Mouse (Mus musculus) megakaryocyte, adult 5-6 weeks (primary cell): ENCODE results near the gene Fxyd4. TPM values are rescaled to one million over a fixed set of nuclear protein-coding genes. Genes with fewer than 3 reads are reported as not detected.
A peak's percentile ranks its signal among the peaks of the same experiment; 100 is the strongest.

ENCODE experiments used
- ATAC-seq: 2 replicates; pipeline ENCODE4 v1.8.0; 2016; ENCODE audit warnings: mild to moderate bottlenecking, inconsistent platforms; ENCODE audit not compliant: poor library complexity, severe bottlenecking
- total RNA-seq, 2 experiments: library from RNA; stranded (forward) in 1 of 2; stranded (reverse) in 1 of 2; fragments of 153-499, 151-499 nt in 1 of 2; fragments of 221-1000, 200-1000 nt in 1 of 2; gene quantifications; 2 replicates each; pipeline versions ENCODE4 v1.2.3 to v1.2.4; 2015 to 2017

Gene Fxyd4
- total RNA-seq, 2 experiments from 2014 or later = not detected

DNA sequence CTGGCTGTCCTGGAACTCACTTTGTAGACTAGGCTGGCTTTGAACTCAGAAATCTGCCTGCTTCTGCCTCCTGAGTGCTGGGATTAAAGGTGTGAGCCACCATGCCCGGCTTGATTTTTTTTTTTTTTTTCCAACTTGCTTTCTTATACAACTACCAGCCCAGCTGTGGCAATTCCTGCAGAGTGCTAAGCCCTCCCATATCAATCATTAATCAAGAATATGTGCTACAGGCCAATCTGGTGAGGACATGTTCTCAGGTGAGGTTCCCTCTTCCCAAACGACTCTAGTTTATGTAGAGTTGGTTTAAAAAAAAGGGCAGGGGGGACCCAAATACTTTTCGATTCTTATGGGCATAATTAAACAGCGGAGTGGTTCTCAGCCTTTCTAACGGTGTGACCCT is 39.7 kb downstream of the Fxyd4 start:
- ATAC-seq = no peak

DNA sequence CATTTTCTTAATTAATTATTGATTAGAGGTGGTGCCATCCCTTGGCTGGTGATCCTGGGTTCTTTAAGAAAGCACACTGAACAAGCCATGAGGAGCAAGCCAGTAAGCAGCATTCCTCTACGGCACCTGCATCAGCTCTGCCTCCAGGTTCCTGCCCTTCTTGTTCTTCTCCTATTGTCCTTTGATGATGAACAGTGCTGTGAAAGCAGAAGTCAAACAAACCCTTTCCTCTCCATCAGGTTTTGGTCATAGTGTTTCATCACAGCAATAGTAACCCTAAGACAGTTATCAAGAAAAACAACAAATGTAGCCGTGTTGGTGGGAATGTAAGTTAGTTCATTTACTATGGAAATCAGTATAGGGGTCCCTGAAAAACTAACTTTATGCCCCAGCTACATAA is 44.1 kb downstream of the Fxyd4 start:
- peak; percentile 62 for ATAC-seq

DNA sequence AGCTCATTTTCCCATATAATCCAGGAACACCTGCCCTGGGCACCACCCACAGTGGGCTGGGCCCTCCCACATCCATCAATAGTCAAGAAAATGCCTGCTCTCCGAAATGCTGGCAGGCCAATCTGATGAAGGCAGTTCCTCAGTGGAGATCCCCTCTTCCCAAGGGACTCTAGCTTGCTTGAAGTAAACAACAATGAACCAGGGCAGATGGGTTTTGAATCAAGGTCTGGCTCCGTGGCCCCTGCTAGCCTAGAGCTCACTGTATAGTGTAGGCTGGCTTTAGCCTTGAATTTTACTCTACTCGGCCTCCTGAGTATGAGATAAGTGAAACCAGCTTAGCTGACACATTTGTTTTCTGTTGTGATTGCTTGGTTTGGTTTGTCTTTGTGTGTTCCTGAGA is 45.1 kb downstream of the Fxyd4 start:
- no peak for ATAC-seq

DNA sequence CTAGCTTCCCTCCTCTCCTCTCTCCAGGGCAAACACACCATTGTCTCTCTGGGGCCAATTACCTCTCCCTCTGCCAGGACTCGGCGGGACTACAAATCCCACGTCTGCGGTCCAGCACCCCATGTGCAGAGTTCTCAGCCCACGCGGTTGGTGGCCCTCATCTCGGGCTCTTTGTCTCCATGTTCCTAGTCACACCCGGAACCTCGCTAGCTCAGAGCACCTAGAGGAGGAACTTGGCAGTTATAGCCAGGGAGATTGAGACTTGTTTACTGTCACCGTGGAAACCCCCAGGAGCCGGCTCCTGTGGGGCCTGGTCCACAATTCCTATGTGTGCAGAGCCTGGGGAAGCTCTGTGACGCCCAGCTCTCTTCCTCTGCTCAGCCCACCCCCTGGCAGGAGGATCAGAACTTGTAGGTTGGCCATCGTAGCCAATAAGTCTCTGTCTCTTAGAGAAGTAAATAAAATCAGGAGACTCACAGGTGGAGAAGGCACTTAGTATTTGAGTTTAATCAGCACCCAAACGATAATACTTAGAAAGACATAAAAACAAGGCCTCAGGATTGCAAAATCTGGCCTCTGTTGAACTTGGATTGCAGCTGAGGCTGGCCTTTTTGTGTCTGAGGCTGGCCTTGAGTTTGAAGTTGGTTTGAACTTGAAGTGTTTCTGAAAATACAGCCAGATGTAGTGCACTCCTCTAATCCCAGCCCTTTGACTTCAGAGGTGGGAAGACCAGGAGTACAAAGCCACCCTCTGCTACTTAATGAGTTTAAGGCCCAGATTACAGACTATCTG is 45.9 kb downstream of the Fxyd4 start:
- ATAC-seq = peak; percentile 87

DNA sequence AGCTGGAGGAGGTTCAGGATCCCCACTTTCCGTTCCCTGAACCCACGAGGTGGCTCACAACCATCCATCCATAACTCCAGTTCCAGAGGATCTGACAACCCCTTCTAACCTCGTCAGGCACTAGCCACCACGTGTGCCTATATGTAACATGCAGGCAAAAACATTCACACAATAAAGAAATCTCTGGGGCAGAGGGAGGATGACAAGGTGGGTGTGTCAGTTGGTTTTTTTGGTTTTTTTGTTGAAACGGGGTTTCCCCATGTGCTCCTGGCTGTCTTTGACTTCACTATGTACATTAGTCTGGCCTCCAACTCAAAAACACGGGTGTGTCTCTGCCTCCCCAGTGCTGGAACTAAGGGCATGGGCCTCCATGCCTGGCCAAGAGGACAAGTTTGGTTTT is 47.2 kb downstream of the Fxyd4 start:
- peak; percentile 16; the same call in 1 of the 2 replicates for ATAC-seq

DNA sequence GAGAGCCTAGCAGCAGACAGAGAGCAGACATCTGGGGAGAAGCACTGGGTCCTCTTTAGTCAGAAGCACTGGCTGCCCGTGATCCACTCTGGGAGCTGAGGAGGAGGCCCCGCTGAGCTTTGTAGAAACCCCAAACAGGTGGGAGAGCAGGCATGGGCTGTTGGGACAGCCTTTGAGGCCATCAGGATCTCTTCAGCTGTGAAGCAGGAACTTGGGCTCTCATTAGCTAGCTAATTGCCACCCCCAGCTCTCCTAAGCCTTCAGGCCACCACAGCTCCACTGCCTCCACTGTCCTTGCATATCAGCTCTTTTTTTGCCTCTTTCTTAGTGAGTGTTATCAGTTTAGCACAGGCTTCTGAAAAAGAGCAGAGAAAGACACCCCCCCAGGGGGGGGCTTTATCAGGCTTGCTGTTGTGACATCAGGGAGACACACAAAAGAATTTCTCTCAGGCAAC is 48.8 kb downstream of the Fxyd4 start:
- ATAC-seq = no peak

DNA sequence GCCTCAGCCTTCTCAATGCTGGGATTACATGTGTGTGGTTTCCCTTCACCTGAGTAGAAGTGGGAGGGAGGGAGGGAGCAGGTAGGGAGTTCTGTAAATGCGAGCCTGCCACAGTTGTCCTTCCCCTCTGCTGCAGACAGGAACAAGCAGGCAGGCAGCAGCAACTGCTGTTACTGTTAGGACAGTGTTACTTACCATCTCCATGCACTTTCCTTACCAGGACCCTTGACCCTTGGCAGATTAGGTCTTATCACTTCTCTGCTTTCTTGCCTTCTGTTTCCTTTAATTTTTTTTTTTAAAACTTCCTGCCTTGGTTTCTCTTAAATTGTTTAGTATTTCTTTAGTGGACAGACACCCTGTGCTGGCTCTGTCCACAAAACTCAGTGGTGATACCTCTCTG is 49.5 kb downstream of the Fxyd4 start:
- no peak for ATAC-seq

DNA sequence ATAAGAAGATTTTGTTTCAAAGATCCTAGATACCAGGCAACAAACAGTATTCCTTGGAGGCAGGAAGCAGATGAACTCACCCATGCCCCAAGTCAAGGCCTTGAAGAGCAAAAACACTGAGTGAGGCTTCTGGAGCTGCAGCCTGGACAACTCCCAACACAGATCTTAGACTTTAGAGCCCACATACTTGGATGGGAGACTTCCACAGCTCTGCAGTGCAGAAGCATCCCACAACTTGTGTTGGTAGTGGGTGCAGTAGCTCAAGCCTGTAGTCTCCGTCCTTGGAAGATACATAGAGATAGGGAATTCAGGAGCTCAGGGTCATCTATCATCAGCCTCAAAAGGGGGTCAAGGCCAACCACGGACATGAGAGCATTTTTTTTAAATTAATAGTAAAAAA is 51.5 kb downstream of the Fxyd4 start:
- no peak for ATAC-seq

Other genes starting within 250 kb of the Fxyd4 start
- 15.5 and 17.3 TPM in 2 replicates for gene Zfp637, start 96.5 kb downstream of the Fxyd4 start, total RNA-seq (2015)
- 13.4 and 14.1 TPM in 2 replicates for gene Zfp637, start 96.5 kb downstream of the Fxyd4 start, total RNA-seq (2017)
- 0.40 and 0.43 TPM in 2 replicates for gene Zfp239, start 75.6 kb downstream of the Fxyd4 start, total RNA-seq (2015)
- gene Zfp239, start 75.6 kb downstream of the Fxyd4 start, total RNA-seq (2017) = not detected in 2 replicates
- gene Hnrnpf, start 37.4 kb downstream of the Fxyd4 start, total RNA-seq (2015) = 648 and 668 TPM in 2 replicates
- 1,188 and 1,238 TPM in 2 replicates for gene Hnrnpf, start 37.4 kb downstream of the Fxyd4 start, total RNA-seq (2017)
- 0.09 TPM in 1 of 2 replicates, not detected in the other for gene Rasgef1a, start 73.7 kb upstream of the Fxyd4 start, total RNA-seq (2015)
- gene Rasgef1a, start 73.7 kb upstream of the Fxyd4 start, total RNA-seq (2017) = 0.29 TPM in 1 of 2 replicates, not detected in the other
- 111 and 122 TPM in 2 replicates for gene Csgalnact2, start 201.4 kb upstream of the Fxyd4 start, total RNA-seq (2015)
- 145 and 157 TPM in 2 replicates for gene Csgalnact2, start 201.4 kb upstream of the Fxyd4 start, total RNA-seq (2017)